29 mouse cellular contexts compared by ENCODE assay signal in the genomic region with DNA sequence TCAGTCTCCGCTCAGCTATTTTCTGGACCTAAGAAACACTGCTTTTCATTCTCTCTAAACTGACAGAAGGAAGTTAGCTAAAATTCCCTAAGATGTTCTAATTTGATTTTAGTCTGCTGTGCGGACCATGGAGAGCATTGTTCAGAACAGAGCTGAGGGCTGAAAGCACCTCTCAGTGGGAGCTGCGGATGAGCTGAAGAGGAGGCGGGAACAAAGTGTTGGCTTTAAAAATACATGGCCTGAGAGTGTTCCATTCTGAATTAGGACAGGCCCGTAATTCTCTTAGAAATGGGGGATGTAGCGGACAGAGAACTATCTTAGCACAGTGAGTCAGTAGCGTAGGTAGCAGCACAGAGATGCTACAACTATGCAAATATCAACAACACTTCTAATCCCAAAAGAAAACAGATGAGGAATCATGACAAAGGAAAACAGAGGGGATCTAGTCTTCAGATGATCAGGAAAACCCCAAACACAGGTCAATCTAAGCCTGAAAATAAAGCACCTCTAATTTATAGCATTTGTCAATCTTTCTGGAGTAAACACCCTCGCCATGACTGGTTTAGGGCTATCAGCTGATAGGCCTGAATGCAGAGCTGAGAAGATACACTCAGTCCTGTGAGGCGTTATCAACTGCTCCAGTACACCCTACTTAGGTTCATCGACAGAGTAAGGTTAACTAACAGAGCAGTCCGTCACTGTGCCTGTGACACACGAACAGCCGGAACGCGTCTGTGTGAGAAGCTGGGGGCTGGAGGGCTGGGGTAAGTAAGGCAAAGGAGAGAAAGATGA.
DNase-seq lines count a peak whose midpoint lies in the region; ATAC-seq and TF ChIP-seq lines count a peak whose summit lies in the region.
"Had no signal": no experiment of that assay in that cellular context is flagged by ENCODE, and none has a peak within 500 bp of the region (broad histone marks: within the 10 kb centered on the region; RNA-seq: fewer than 3 reads in every experiment).

No protein-coding gene starts in this region.

- WGBS in hindbrain, embryonic 10.5 days, result 62% methylated on average over 15 of the region's 15 CpGs
- WGBS in hindbrain, embryonic 13.5 days, result 62% methylated on average over 15 of the region's 15 CpGs
- WGBS in midbrain, embryonic 10.5 days, result 56% methylated on average over 15 of the region's 15 CpGs
- 55% methylated on average over 15 of the region's 15 CpGs for WGBS in midbrain, embryonic 13.5 days
- WGBS in stomach, embryonic 16.5 days, result 70% methylated on average over 15 of the region's 15 CpGs
- WGBS in stomach, postnatal 0 days, result 77% methylated on average over 15 of the region's 15 CpGs
- WGBS in neural tube, embryonic 15.5 days, result 56% methylated on average over 15 of the region's 15 CpGs

- TF ChIP-seq CTCF in stomach, postnatal 0 days (IDR thresholded peaks at IDR 0.05; ENCODE audit: low read depth), result no peak

- peaks cover 13% of the 10 kb centered on the region for H3K4me1 ChIP-seq in hindbrain, embryonic 10.5 days (replicated peaks)
- no peaks in the 10 kb centered on the region for H3K4me1 ChIP-seq in hindbrain, embryonic 13.5 days (replicated peaks)
- H3K4me1 ChIP-seq in midbrain, embryonic 10.5 days, result peaks cover 14% of the 10 kb centered on the region
- H3K4me1 ChIP-seq in midbrain, embryonic 13.5 days (replicated peaks), result peaks cover 10% of the 10 kb centered on the region
- H3K4me1 ChIP-seq in stomach, embryonic 16.5 days (ENCODE audit: control insufficient read depth, insufficient read depth, low read length), result peaks cover 8% of the 10 kb centered on the region; the same call in 1 of the 2 replicates
- H3K4me1 ChIP-seq in stomach, postnatal 0 days (replicated peaks; ENCODE audit: control insufficient read depth, insufficient read depth), result no peaks in the 10 kb centered on the region
- H3K4me1 ChIP-seq in neural tube, embryonic 15.5 days, result 0 out of 2 replicates have a peak, but pooled peaks cover 3% of the 10 kb centered on the region
- H3K4me1 ChIP-seq: heart, embryonic 15.5 days; liver, embryonic 12.5 days had no signal

- no peak overlapping the region for H3K4me3 ChIP-seq in hindbrain, embryonic 10.5 days
- no peak overlapping the region for H3K4me3 ChIP-seq in hindbrain, embryonic 13.5 days
- H3K4me3 ChIP-seq in midbrain, embryonic 10.5 days, result no peak overlapping the region
- no peak overlapping the region for H3K4me3 ChIP-seq in midbrain, embryonic 13.5 days (replicated peaks)
- no peak overlapping the region for H3K4me3 ChIP-seq in stomach, embryonic 16.5 days (replicated peaks; ENCODE audit: low read length)
- no peak overlapping the region for H3K4me3 ChIP-seq in stomach, postnatal 0 days (ENCODE audit: low read depth, low read length)
- no peak overlapping the region for H3K4me3 ChIP-seq in neural tube, embryonic 15.5 days (replicated peaks)
- H3K4me3 ChIP-seq: embryonic facial prominence, embryonic 13.5 days; heart, embryonic 10.5 days; heart, embryonic 15.5 days; hindbrain, embryonic 12.5 days; liver, embryonic 12.5 days; myocyte; neural tube, embryonic 12.5 days had no signal

- H3K9ac ChIP-seq in hindbrain, embryonic 13.5 days, result no peak overlapping the region
- no peak overlapping the region for H3K9ac ChIP-seq in midbrain, embryonic 13.5 days (replicated peaks)
- H3K9ac ChIP-seq in stomach, embryonic 16.5 days (ENCODE audit: low read length), result no peak overlapping the region
- H3K9ac ChIP-seq in stomach, postnatal 0 days (ENCODE audit: low read length), result no peak overlapping the region
- H3K9ac ChIP-seq in neural tube, embryonic 15.5 days (replicated peaks), result no peak overlapping the region
- H3K9ac ChIP-seq: embryonic facial prominence, embryonic 13.5 days; heart, embryonic 15.5 days; hindbrain, embryonic 12.5 days; liver, embryonic 12.5 days; liver, postnatal 0 days; neural tube, embryonic 12.5 days had no signal

- ATAC-seq in hindbrain, embryonic 13.5 days (ENCODE audit: low FRiP score), result no peak
- ATAC-seq in midbrain, embryonic 13.5 days, result no peak
- ATAC-seq in stomach, embryonic 16.5 days (ENCODE audit: insufficient read depth, low FRiP score), result no peak
- ATAC-seq in stomach, postnatal 0 days (ENCODE audit: low FRiP score, low TSS enrichment), result no peak
- no peak for ATAC-seq in neural tube, embryonic 15.5 days (ENCODE audit: low FRiP score)
- ATAC-seq: forebrain, embryonic 16.5 days; intestine, embryonic 16.5 days; liver, embryonic 12.5 days; liver, postnatal 0 days; Patski had no signal

- peak overlapping the region; percentile 16; the same call in 1 of the 2 replicates for H3K27ac ChIP-seq in hindbrain, embryonic 10.5 days
- H3K27ac ChIP-seq in hindbrain, embryonic 13.5 days, result no peak overlapping the region
- H3K27ac ChIP-seq in midbrain, embryonic 10.5 days (replicated peaks), result peak overlapping the region; percentile 46
- H3K27ac ChIP-seq in midbrain, embryonic 13.5 days, result no peak overlapping the region
- H3K27ac ChIP-seq in stomach, embryonic 16.5 days (ENCODE audit: low read length), result 0 out of 2 replicates have a peak overlapping the region, but pooled peaks have one; percentile 10
- no peak overlapping the region for H3K27ac ChIP-seq in stomach, postnatal 0 days (replicated peaks)
- no peak overlapping the region for H3K27ac ChIP-seq in neural tube, embryonic 15.5 days (replicated peaks)
- H3K27ac ChIP-seq: embryonic facial prominence, embryonic 13.5 days; heart, embryonic 10.5 days; heart, embryonic 15.5 days; hindbrain, embryonic 12.5 days; kidney, postnatal 0 days; liver, embryonic 12.5 days; neural tube, embryonic 12.5 days had no signal

- TF ChIP-seq EP300 in stomach, postnatal 0 days (optimal IDR thresholded peaks at IDR 0.05), result no peak

- H3K9me3 ChIP-seq in hindbrain, embryonic 10.5 days, result no peaks in the 10 kb centered on the region
- no peaks in the 10 kb centered on the region for H3K9me3 ChIP-seq in hindbrain, embryonic 13.5 days
- H3K9me3 ChIP-seq in midbrain, embryonic 10.5 days (replicated peaks), result no peaks in the 10 kb centered on the region
- no peaks in the 10 kb centered on the region for H3K9me3 ChIP-seq in midbrain, embryonic 13.5 days
- H3K9me3 ChIP-seq in stomach, embryonic 16.5 days (replicated peaks; ENCODE audit: control insufficient read depth, low read length), result no peaks in the 10 kb centered on the region
- no peaks in the 10 kb centered on the region for H3K9me3 ChIP-seq in stomach, postnatal 0 days (ENCODE audit: control insufficient read depth, low read length)
- no peaks in the 10 kb centered on the region for H3K9me3 ChIP-seq in neural tube, embryonic 15.5 days (replicated peaks)
- H3K9me3 ChIP-seq: embryonic facial prominence, embryonic 13.5 days; heart, embryonic 10.5 days; heart, embryonic 15.5 days; hindbrain, embryonic 12.5 days; liver, embryonic 12.5 days; neural tube, embryonic 12.5 days had no signal

- DNase-seq in hindbrain, embryonic 10.5 days (ENCODE audit: low spot score), result no peak
- DNase-seq in midbrain, embryonic 10.5 days (ENCODE audit: low spot score), result no peak
- DNase-seq in stomach, postnatal 0 days (ENCODE audit: low spot score), result no peak
- DNase-seq: adrenal gland, postnatal 10 days; cerebellum, adult 11-12 months; cerebellum, adult 9-11 months; gastrocnemius, postnatal 10 days; kidney, adult 8-10 months; kidney, postnatal 4 days; left cerebral cortex, postnatal 4 days; liver, postnatal 0 days; lung, postnatal 36 days; thymus, adult 18-20 months; thymus, postnatal 25 days had no signal

- no peaks in the 10 kb centered on the region for H3K27me3 ChIP-seq in hindbrain, embryonic 10.5 days (ENCODE audit: insufficient read depth, poor library complexity, severe bottlenecking)
- H3K27me3 ChIP-seq in hindbrain, embryonic 13.5 days, result no peaks in the 10 kb centered on the region
- no peaks in the 10 kb centered on the region for H3K27me3 ChIP-seq in midbrain, embryonic 10.5 days (ENCODE audit: low read depth, poor library complexity, severe bottlenecking)
- no peaks in the 10 kb centered on the region; the same call in 1 of the 2 replicates for H3K27me3 ChIP-seq in midbrain, embryonic 13.5 days
- no peaks in the 10 kb centered on the region for H3K27me3 ChIP-seq in stomach, embryonic 16.5 days (ENCODE audit: control insufficient read depth, insufficient read depth, low read length)
- H3K27me3 ChIP-seq in stomach, postnatal 0 days (ENCODE audit: control insufficient read depth, insufficient read depth, low read length), result no peaks in the 10 kb centered on the region
- H3K27me3 ChIP-seq in neural tube, embryonic 15.5 days (replicated peaks), result no peaks in the 10 kb centered on the region
- H3K27me3 ChIP-seq: embryonic facial prominence, embryonic 13.5 days; heart, embryonic 15.5 days; hindbrain, embryonic 12.5 days; liver, embryonic 12.5 days; neural tube, embryonic 12.5 days had no signal

- H3K36me3 ChIP-seq in hindbrain, embryonic 10.5 days, result no peaks in the 10 kb centered on the region
- no peaks in the 10 kb centered on the region for H3K36me3 ChIP-seq in hindbrain, embryonic 13.5 days
- no peaks in the 10 kb centered on the region for H3K36me3 ChIP-seq in midbrain, embryonic 10.5 days
- H3K36me3 ChIP-seq in midbrain, embryonic 13.5 days, result no peaks in the 10 kb centered on the region
- no peaks in the 10 kb centered on the region for H3K36me3 ChIP-seq in stomach, embryonic 16.5 days (ENCODE audit: control insufficient read depth, insufficient read depth, low read length)
- H3K36me3 ChIP-seq in stomach, postnatal 0 days (ENCODE audit: control insufficient read depth, insufficient read depth, low read length), result no peaks in the 10 kb centered on the region
- H3K36me3 ChIP-seq in neural tube, embryonic 15.5 days, result no peaks in the 10 kb centered on the region
- H3K36me3 ChIP-seq: embryonic facial prominence, embryonic 13.5 days; heart, embryonic 10.5 days; heart, embryonic 15.5 days; hindbrain, embryonic 12.5 days; liver, embryonic 12.5 days; neural tube, embryonic 12.5 days had no signal

- no peak overlapping the region for H3K4me2 ChIP-seq in hindbrain, embryonic 13.5 days
- no peak overlapping the region for H3K4me2 ChIP-seq in midbrain, embryonic 13.5 days (replicated peaks)
- H3K4me2 ChIP-seq in stomach, embryonic 16.5 days (ENCODE audit: low read depth, low read length), result no peak overlapping the region
- H3K4me2 ChIP-seq in stomach, postnatal 0 days (replicated peaks; ENCODE audit: low read depth), result no peak overlapping the region
- H3K4me2 ChIP-seq in neural tube, embryonic 15.5 days, result no peak overlapping the region
- H3K4me2 ChIP-seq: embryonic facial prominence, embryonic 13.5 days; heart, embryonic 15.5 days; hindbrain, embryonic 12.5 days; liver, embryonic 12.5 days; neural tube, embryonic 12.5 days had no signal

Comparison
In these comparisons a context has a peak if more than half of its experiments do, and no peak if none do; other contexts are left out.
1. H3K27ac ChIP-seq: peak in hindbrain, embryonic 10.5 days (single experiment), midbrain, embryonic 10.5 days (single experiment) and stomach, embryonic 16.5 days (single experiment); none in hindbrain, embryonic 13.5 days (single experiment), midbrain, embryonic 13.5 days (single experiment), stomach, postnatal 0 days (single experiment) and neural tube, embryonic 15.5 days (single experiment).